Mouse (Mus musculus) granulocyte monocyte progenitor cell, adult 5-6 weeks (primary cell): Measurements from ENCODE around the gene Sidt1. TPM values are rescaled to one million over a fixed set of nuclear protein-coding genes. Genes with fewer than 3 reads are reported as not detected.
"Not testable (repeated sequence)": the region's sequence is repeated elsewhere in the genome, so short reads cannot be mapped to it uniquely, and the experiment has no call there.

Experiments
- ATAC-seq: replicated peaks from 2 replicates; pipeline ENCODE4 v1.8.0; 2016; ENCODE audit warnings: mild to moderate bottlenecking, moderate TSS enrichment, inconsistent platforms; ENCODE audit not compliant: poor library complexity, severe bottlenecking
- total RNA-seq, 2 experiments: library from RNA; stranded (forward) in 1 of 2; stranded (reverse) in 1 of 2; fragments of 200-712, 200-1000 nt in 1 of 2; fragments of >200 nt in 1 of 2; fragmentation: Nextera tagmentation in 1 of 2; gene quantifications; 2 replicates each; pipeline ENCODE4 v1.2.3; 2014 to 2017

The Sidt1 gene
- total RNA-seq, 2 experiments from 2014 or later: 0.26 TPM; not detected in 1

- no peak for ATAC-seq
Measured at GRCm38 (mm10) chr16:44305606-44306005, 27.4 kb downstream of the Sidt1 start.

GRCm38 (mm10) chr16:44303822-44304221, 29.2 kb downstream of the Sidt1 start:
- no peak for ATAC-seq

- ATAC-seq: no peak; the same call in 1 of the 2 replicates
Measured at GRCm38 (mm10) chr16:44302126-44302892, 30.7 kb downstream of the Sidt1 start.

- ATAC-seq: no peak
Measured at GRCm38 (mm10) chr16:44299438-44300093, 33.4 kb downstream of the Sidt1 start.

DNA sequence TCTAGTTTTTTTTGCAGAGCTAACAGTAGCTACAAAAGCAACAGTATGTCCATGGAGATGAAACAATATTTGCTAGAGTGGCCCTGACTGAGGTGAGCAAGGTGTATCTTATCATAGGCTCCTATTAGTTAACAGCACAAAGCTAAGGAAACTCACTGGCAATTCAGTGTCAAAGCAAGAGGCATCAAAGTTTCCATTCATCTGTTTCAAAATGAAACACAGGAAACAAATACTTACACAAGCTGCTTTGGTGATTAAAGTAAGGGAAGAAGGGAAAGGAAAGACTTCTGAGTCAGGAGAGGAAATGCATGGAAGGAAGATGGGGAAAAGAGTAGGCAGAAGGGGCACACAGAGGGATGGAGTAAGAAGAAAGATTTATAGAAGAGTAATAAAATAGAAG, 39.0 kb downstream of the Sidt1 start:
- ATAC-seq: no peak

GRCm38 (mm10) chr16:44292681-44293080, 40.3 kb downstream of the Sidt1 start:
- not testable (repeated sequence) for ATAC-seq

DNA sequence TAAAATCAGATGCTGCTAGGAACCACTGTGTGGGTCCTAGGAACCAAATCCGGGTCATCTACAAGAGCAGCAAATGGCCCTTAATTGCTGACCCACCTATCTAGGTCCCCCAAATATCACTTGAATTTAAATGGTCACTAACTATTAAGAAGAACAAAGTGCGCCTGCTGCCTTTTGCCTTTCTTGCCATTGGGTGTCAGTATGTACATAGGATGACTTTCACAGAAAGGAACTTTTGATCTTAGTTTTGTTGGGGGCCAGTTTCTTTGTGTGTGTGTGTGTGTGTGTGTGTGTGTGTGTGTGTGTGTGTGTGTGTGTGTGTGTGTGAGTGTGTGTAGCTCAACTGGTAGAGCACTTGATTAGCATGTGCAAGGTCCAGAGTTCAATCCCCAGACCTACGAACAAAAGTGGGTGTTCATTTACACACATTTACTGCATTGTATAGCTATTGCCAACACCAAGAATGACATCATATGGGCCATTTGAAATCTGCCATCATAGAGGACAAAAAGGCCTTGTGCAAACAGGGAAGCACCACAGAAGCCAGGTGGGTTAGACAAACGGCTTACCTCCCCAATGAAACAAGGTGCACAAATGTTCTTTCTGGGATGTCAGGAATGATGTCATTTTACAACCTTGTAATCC, 43.9 kb downstream of the Sidt1 start:
- ATAC-seq: no peak

DNA sequence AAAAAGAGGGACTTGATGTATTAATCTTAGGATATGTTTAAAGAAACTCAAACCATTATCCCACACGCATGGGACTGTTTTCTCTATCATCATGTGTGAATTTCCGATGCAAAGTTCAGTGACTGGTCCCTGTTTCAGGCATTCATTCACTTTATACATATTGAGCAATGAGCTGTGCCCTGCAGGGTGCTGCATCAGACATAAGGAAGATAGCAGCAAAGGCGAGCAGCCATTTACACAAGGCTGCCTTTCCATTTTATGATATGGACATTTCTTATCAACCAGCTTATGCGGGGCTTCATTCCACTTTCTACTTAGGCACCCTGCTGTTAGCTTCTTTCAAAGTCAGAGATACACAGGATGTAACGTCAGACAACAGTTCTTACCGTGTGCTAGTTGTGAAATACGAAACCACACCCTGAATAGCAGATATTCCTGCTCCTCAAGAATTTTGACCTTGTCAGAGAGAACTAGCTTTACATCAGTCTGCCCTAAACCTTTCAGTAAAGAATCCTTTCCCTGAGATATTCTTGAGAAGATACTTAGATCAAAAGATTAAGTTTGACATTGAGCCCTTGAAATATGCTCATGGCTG, 45.5 kb downstream of the Sidt1 start:
- ATAC-seq: 0 out of 2 replicates have a peak, but pooled peaks have one; percentile 12

DNA sequence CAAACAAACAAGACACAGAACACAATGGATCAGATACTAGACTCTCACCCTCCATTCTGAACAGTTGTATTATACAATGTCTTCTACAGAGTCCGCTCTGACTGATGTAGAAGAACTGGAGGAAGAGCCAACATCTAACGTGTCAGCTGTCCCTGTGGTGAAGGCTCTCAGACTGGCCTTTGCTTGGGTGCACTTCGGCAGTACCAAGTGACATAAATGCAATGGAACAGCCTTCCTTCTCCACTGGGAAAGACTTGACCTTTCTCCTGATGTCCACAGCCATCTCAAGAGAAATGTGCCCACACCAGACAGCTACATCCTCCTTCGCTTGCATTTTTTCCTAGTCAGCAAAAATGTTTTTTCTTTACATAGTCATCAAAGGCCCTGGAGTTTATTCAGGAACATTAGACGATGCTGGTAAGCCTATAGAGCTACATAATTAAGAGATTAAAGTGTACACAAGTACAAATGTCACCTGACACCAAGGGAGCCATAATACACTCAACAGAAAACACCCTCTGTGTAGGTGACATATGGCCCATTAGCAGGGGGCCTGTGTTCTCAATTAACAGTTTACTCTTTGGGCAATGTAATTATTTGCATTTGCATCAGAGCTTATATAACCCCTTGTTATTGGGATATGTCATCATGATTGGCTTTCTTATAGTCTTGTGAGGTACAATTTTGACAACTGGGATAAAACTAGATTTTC, 50.2 kb downstream of the Sidt1 start:
- no peak for ATAC-seq

DNA sequence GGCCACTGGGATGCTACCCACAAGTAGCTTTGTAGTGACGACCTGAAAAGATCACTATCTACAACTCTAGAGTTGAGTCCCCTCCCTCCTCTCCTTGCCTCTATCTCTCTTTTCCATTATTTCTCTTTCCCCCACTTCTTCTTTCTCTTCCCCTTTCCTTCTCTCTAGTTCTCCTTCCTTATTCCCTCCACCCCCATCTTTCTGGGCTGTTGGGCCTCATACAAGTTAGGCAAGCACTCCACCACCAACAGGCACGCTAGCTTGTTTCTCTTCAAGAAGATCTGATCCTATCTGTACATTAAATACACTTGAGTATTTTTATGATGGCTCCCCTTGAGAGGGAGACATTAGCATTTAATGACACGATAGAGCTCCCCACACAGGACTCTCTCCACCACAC, 51.0 kb downstream of the Sidt1 start:
- peak; percentile 63 for ATAC-seq

DNA sequence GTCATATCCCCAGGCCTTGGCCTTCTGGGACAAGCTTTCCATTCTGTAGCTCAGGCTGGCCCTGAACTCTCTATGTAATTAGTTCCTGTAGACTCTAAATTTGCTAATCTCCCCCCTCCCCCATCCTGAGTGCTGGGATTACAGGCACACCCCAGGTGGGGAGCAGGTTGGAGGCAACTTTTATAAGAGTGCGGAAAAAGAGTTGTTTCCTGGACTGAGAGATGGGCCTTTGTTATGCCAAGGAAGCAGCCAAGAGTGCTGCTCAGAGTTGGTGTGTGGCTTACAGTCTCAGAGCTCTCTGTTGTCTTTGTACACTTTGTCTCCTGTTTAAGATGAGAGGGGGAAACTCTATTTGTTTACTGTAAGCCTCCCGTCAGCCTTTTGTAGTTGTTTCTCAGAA, 52.2 kb downstream of the Sidt1 start:
- no peak for ATAC-seq

DNA sequence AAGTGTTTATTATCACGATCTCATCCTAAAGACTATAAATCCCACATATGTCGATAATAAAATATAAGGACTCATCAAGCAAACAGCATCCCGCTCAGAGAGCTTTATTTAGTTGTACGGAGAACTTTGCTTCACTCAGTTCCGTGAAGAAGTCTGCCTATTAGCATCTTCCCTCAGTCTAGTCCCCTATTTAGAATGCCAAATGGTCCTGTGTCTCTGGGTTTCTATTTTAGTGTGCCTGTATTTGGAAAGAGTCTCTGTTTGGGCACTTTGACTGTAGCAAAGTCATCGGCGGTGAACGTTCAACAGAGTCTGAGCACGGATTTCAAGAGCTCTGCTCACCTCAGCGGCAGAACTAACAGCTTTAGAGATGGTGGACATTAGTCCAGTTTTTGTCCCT, 55.8 kb downstream of the Sidt1 start:
- no peak for ATAC-seq

- ATAC-seq: no peak
Measured at GRCm38 (mm10) chr16:44271371-44272038, 61.5 kb downstream of the Sidt1 start.

DNA sequence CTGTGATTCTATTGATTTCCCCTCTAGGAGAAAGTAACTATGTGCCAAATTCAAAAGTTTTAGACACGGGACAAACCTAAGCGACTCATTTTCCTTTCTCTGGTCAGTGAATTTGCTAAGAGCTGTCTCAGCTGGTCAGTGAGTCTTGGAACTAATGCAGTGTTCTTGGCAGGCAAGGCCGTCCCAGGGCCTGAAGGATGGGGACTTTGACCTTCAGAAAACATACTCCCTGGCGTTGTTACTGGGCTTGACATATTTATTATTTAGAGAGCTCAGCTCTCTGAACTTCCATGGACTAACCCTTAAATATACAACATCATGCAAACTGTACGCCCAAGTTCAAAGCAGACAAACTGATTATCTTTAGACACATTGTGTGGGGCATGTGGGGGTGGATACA, 62.4 kb downstream of the Sidt1 start:
- ATAC-seq: no peak

DNA sequence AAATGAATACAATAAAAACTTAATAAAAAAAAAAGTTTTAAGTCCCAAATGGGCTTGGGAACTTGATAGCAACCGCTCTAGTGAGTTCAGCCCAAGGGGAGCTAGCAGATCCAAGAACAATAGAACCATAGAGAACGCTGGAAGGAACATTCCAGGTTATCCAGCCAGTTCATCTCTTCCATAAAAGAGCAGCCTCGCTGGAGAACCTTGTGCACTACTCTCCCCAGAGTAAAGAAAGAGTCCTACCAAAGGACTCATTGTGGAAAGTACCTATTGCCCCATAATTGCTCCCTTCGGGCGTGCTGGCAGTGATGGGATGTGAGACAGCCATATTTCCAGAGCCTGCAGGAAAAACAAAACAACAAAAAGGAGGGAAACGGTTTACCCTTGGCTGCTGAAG, 63.4 kb downstream of the Sidt1 start:
- ATAC-seq: no peak

- ATAC-seq: no peak
Measured at GRCm38 (mm10) chr16:44268541-44269215, 64.3 kb downstream of the Sidt1 start.

GRCm38 (mm10) chr16:44265562-44265961, 67.4 kb downstream of the Sidt1 start:
- no peak for ATAC-seq

GRCm38 (mm10) chr16:44264916-44265315, 68.1 kb downstream of the Sidt1 start:
- ATAC-seq: no peak

GRCm38 (mm10) chr16:44257476-44257875, 75.5 kb downstream of the Sidt1 start:
- ATAC-seq: no peak
